Mouse (Mus musculus) frontal cortex, postnatal 25 days (tissue): ENCODE measurements around the gene Slc12a9.

ENCODE experiments used
- DNase-seq, 2 experiments: peaks; one replicate each; pipeline ENCODE4 v3.0.0; 2022; ENCODE audit warnings: low spot score in 2 of 2

Slc12a9 gene

GRCm38 (mm10) chr5:137333512-137334174 lies at the start of gene Slc12a9:
Gene Slc12a9 (minus strand): TSS chr5:137333597.
- DNase-seq = peak; percentile 81 to 88

GRCm38 (mm10) chr5:137381152-137381551 lies 47.8 kb upstream of the Slc12a9 start:
- DNase-seq = peak in 1 of 2 experiments; percentile 37

- DNase-seq = no peak
These were observed 44.2 kb upstream of the Slc12a9 start for GRCm38 (mm10) chr5:137377603-137378002.

- no peak for DNase-seq
These were observed 43.8 kb upstream of the Slc12a9 start for GRCm38 (mm10) chr5:137377176-137377575.

GRCm38 (mm10) chr5:137376722-137377121 lies 43.3 kb upstream of the Slc12a9 start:
- DNase-seq = no peak

GRCm38 (mm10) chr5:137376198-137376597 lies 42.8 kb upstream of the Slc12a9 start:
- DNase-seq = no peak

- no peak for DNase-seq
These were observed 42.2 kb upstream of the Slc12a9 start for GRCm38 (mm10) chr5:137375627-137376026.

- no peak for DNase-seq
These were observed 41.2 kb upstream of the Slc12a9 start for GRCm38 (mm10) chr5:137374521-137375080.

GRCm38 (mm10) chr5:137373371-137373950 lies 40.1 kb upstream of the Slc12a9 start:
- DNase-seq = no peak

GRCm38 (mm10) chr5:137369665-137370064 lies 36.3 kb upstream of the Slc12a9 start:
- no peak for DNase-seq

- no peak for DNase-seq
These were observed 25.0 kb upstream of the Slc12a9 start for GRCm38 (mm10) chr5:137358382-137358781.

- DNase-seq = no peak
These were observed 20.7 kb upstream of the Slc12a9 start for GRCm38 (mm10) chr5:137354091-137354490.

GRCm38 (mm10) chr5:137352011-137352975 lies 18.9 kb upstream of the Slc12a9 start:
- DNase-seq = no peak

GRCm38 (mm10) chr5:137351394-137351793 lies 18.0 kb upstream of the Slc12a9 start:
- DNase-seq = no peak

- DNase-seq = no peak
These were observed 17.6 kb upstream of the Slc12a9 start for GRCm38 (mm10) chr5:137351058-137351380.

GRCm38 (mm10) chr5:137350205-137351057 lies 17.0 kb upstream of the Slc12a9 start:
- no peak for DNase-seq

GRCm38 (mm10) chr5:137349384-137350204 lies 16.2 kb upstream of the Slc12a9 start, which contains the start of gene Ephb4:
Gene Ephb4 (plus strand): TSS chr5:137350109.
- DNase-seq = peak in 1 of 2 experiments; percentile 30

GRCm38 (mm10) chr5:137348482-137349383 lies 15.3 kb upstream of the Slc12a9 start:
- no peak for DNase-seq

- DNase-seq = no peak
These were observed 14.5 kb upstream of the Slc12a9 start for GRCm38 (mm10) chr5:137347856-137348255.
